Mouse (Mus musculus): ENCODE data around the gene Tcap. TPM values are rescaled to one million over a fixed set of nuclear protein-coding genes. Genes with fewer than 3 reads are reported as not detected.

The Tcap gene
- polyA plus RNA-seq, 3 experiments from 2014 or later: not detected

DNA sequence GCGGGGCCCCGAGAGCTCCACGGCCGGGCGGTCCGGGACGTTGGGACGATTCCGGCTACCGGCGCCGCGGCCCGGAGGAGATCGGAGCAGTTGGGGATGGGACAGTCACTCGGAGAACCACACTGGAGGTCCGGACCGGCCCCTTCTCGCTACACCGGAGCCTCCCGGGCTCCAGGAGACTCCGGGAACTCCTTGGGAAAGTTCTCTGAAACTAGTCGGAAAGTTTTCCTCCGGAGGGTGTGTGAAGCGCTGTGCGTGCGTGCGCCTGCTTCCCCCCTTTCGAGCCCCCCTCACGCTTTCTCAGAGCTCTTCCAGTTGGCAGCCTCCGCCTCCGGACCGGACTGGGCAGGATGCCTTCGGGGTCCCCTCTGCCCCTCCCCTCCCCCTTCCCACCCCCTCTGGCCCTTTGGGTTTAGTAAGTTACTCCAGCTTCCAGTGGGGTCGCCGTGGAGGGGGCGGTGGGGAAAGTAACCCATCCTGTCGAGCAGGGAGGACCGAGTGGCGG lies 29.2 kb downstream of the Tcap start:
- ATAC-seq: no peak

DNA sequence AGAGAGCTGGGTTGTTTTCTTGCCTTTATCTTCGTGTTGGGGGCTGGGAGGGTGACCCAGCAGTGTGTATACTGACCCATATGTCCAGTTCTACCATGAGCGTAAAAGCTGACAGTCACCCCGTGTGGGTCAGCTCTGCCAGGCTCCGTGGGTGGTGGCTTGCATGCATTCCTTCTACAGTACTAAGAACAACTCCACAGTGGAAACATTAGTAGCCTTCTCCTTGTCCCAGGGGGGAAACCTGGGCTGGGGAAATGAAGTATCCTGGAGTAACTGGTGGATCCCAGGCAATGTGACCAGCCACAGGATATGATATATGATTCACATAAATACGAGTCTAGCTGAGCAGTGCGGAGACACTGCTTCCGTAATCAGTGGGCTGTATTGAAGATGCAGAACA lies 30.1 kb downstream of the Tcap start:
- no peak for ATAC-seq

DNA sequence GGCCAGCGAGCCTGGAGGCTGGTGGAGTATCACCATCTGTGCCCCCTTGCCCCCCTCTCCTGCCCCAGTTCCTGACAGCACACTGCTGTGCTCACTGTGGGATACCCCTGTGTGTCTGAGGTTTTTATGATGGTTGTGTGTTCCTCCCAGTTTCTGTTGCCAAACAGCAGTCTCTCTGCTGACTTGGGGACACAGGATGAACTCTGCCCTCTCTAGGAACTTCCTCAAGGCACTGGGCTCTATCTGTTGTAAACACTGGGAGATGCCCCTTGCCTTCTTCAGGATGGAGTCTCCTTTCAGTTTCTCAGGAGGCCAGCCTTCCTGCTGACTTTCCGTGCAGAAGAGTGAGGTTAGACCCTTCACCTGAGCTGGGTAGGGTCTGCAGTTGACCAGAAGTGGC lies 30.6 kb downstream of the Tcap start:
- no peak for ATAC-seq

DNA sequence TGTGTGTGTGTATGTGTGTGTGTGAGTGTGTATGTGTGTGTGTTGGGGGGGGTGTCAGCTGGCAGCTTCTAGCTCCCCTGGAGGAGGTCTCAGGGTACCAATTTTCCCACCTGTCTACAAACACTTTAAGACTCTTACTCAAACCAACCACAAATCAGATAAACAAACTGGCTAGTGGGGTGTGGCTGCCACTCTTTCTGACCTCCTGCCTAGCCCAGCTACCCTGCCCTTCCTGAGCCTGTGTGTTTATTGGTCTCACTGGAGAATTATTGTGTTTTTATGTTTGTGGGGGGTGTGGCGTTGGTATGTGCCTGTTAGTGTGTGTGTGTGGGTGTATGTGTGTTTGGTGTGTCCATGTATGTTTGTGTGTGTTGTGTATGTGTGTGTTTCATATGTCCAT lies 33.5 kb downstream of the Tcap start:
- no peak for ATAC-seq

DNA sequence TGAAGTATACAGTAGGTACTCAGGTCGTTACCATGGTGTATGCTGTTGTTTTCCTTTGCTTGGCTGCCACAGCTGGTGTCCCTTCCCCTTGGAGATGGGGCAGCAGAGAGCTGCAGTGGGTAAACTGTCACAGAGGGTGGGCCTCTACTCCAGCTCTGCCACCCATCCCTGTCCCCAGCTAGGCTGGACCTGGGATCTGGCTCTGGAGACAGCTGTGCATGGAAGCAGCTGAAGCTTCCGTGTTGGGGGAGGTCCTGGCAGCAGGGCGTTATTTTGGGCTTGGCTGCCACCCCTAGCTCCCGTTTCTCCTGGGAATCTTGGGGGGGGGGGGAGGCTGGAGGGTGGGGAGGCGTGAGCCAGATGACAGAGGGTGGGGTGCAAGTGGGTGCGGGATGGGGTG lies 34.7 kb downstream of the Tcap start:
- ATAC-seq: no peak

DNA sequence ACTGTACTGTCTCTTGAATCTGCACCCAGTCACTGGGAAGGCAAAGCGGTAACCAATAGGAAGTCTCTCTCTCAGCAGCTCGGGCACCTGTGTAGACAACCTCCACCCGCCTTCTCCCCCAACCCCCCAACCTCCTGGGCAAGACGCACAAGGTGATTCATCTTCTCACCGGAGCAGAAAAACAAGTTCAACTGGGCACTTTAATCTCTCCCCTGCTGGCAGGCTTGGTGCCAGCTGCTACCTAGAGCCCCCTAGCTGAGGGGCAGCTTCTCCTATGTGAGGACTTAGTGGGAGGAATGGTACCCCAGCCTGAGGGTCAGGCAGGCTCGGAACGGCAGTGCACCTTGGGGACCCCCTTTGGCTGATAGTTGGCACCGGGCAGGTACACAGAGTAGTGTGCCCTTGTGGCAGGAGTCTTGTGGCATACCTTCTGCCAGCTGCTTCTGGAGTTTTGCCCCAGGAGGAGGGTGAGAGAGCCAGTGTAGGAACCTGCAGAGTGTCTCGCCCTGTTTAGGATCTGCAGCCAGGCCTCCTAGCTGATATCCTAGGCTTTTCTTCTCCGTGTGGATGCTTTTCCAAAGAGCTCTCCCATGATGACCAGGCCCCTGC lies 35.4 kb downstream of the Tcap start:
- no peak for ATAC-seq

DNA sequence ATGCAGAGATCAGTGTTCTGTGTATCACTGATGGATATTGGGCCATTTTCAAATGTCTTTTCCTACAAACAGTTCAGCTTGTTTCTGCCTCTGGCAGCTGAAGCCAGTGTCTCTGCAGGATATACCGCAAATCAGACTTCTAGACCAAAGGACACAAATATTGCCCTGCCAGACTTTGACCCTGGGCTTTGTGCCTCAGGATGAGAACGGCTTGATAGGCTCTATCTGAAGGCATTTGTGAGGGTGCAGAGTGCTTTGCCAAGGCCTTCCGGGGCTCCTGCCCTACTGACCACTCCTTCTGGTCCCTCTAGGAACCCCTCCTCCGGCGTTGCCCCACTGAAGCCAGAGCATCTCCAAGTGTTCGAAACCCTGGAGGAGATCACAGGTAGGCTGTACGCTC lies 43.0 kb downstream of the Tcap start:
- ATAC-seq: no peak

DNA sequence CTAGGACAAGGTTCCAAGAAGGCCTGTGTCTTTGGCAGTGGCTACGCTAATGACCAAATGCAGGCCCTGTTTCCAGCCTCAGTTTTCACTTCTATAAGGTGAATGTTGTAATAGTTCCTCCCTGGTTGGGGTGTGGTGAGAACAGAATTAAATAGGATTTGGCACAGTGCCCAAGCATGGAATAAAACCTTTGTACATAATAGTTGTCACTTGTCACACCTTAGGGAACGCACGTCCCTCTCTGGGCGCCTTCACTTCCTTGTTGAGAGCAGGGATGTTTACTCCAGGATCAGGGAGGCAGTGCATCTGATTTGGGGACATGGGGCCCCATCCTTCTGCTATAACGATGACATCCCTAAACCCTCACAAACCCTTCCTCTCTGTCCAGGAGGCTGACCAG lies 44.8 kb downstream of the Tcap start:
- no peak for ATAC-seq

DNA sequence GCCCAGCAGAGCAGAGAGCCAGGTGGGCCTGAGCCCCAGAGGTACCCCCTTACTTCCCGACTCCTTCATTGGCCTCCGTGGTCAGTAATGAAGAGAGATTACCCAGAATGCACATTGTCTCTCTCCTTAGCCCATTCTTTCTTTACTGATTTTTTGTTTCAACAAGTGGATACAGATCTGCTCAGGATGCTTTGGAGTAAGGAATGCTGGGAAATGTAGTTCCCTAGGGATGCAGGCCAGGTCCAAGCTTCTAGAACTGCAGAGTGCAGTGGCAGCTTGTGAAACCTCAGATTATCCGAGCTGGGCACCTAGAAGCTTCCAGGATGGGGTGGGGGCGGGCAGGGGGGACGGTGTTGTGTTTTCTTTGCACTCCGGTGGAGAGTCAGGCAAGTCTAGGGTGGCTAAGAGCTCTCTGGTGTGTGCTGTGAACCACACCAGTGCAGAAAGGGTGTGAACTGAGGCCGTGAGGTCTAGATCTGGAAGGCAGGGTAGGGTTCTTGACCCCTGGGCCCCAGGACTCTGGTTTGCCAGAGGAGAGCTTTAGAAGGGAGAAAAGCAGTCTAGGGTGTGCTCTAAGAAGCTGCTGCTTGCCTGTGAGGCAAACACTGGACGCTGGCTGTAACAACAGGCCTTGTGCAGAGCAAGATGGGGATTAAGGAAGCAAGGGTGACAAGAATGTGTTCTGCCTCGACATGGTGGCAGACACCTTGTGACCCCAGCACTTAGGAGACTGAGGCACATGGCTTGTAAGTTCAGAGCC lies 48.3 kb downstream of the Tcap start:
- no peak for ATAC-seq

Other genes starting within 250 kb of the Tcap start
- gene Fbxl20, start 233.4 kb upstream of the Tcap start, polyA plus RNA-seq (2017; shearing (Covaris generic)): 1 to 10 TPM; 3.5 to 7.2 (median 7.2) TPM
- gene Med1, start 190.5 kb upstream of the Tcap start, polyA plus RNA-seq (2017; shearing (Covaris generic)): 100 to 1,000 TPM in 1 of 3 experiments, 10 to 100 TPM in 2; 47.0 to 108 (median 55.5) TPM
- gene Cdk12, start 180.8 kb upstream of the Tcap start, polyA plus RNA-seq (2017; shearing (Covaris generic)): 10 to 100 TPM; 17.0 to 29.1 (median 28.8) TPM
- gene Neurod2, start 54.2 kb upstream of the Tcap start, polyA plus RNA-seq (2017; shearing (Covaris generic)): not detected
- gene Ppp1r1b, start 35.4 kb upstream of the Tcap start, polyA plus RNA-seq (2017; shearing (Covaris generic)): not detected
- gene Stard3, start 25.4 kb upstream of the Tcap start, polyA plus RNA-seq (2017; shearing (Covaris generic)): 10 to 100 TPM; 38.5 to 42.1 (median 40.3) TPM
- gene Pnmt, start 2.6 kb downstream of the Tcap start, polyA plus RNA-seq (2017; shearing (Covaris generic)): not detected
- 1 to 10 TPM; 7.0 to 8.2 (median 7.2) TPM for gene Pgap3, start 16.7 kb downstream of the Tcap start, polyA plus RNA-seq (2017; shearing (Covaris generic))
- under 1 TPM in 2 of 3 experiments, not detected in 1; 0.13 to 0.68 TPM for gene Erbb2, start 28.7 kb downstream of the Tcap start, polyA plus RNA-seq (2017; shearing (Covaris generic))
- 100 to 1,000 TPM; 148 to 198 (median 167) TPM for gene Mien1, start 55.2 kb downstream of the Tcap start, polyA plus RNA-seq (2017; shearing (Covaris generic))
- 1 to 10 TPM; 1.2 to 3.1 (median 2.1) TPM for gene Grb7, start 62.6 kb downstream of the Tcap start, polyA plus RNA-seq (2017; shearing (Covaris generic))
- 100 to 1,000 TPM in 1 of 3 experiments, 10 to 100 TPM in 2; 75.8 to 102 (median 78.8) TPM for gene Ikzf3, start 162.2 kb downstream of the Tcap start, polyA plus RNA-seq (2017; shearing (Covaris generic))
- 1 to 10 TPM; 3.4 to 5.0 (median 4.3) TPM for gene Zpbp2, start 167.3 kb downstream of the Tcap start, polyA plus RNA-seq (2017; shearing (Covaris generic))
- 10 to 100 TPM; 23.6 to 31.0 (median 30.7) TPM for gene Ormdl3, start 203.6 kb downstream of the Tcap start, polyA plus RNA-seq (2017; shearing (Covaris generic))
- gene Lrrc3c, start 214.5 kb downstream of the Tcap start, polyA plus RNA-seq (2017; shearing (Covaris generic)): not detected
- 10 to 100 TPM in 2 of 3 experiments, 1 to 10 TPM in 1; 1.3 to 14.8 (median 10.7) TPM for gene Gm12355, start 241.8 kb downstream of the Tcap start, polyA plus RNA-seq (2017; shearing (Covaris generic))
- gene Gsdma3, start 242.5 kb downstream of the Tcap start, polyA plus RNA-seq (2017; shearing (Covaris generic)): not detected